Mouse (Mus musculus) testis, adult 2 months (tissue): ENCODE measurements around the gene Wtip.
"Not testable (repeated sequence)": the region's sequence is repeated elsewhere in the genome, so short reads cannot be mapped to it uniquely, and the experiment has no call there.

Experiments
- CTCF ChIP-seq: fragments of 200-500 bp; IDR thresholded peaks from 2 replicates; pipeline ENCODE4 v1.5.1; 2012; ENCODE audit warnings: low read depth, mild to moderate bottlenecking, inconsistent platforms, low read length, moderate library complexity; ENCODE audit not compliant: control insufficient read depth, insufficient read depth, insufficient replicate concordance
- POLR2A ChIP-seq: fragments of 200-500 bp; IDR thresholded peaks from 2 replicates; pipeline ENCODE4 v1.6.1; 2012; ENCODE audit warnings: low read depth, mild to moderate bottlenecking, inconsistent platforms, low read length, moderate library complexity; ENCODE audit not compliant: control insufficient read depth

GRCm38 (mm10) chr7:34120636-34121035 lies 12.4 kb downstream of the Wtip start:
- TF ChIP-seq POLR2A, CTCF: not testable (repeated sequence)
